Mouse (Mus musculus) midbrain, embryonic 15.5 days (tissue): ENCODE results near the gene Mitf. TPM values are rescaled to one million over a fixed set of nuclear protein-coding genes. Genes with fewer than 3 reads are reported as not detected.

Experiments
- ATAC-seq: fragments of 200-750 bp; cut with Nextera tagmentation; replicated peaks from 2 replicates; pipeline ENCODE4 v1.8.0; 2017; ENCODE audit warnings: moderate TSS enrichment
- H3K27ac ChIP-seq: fragments of 300-500 bp; sonication (generic); 2 replicates; pipeline ENCODE4 v1.5.1; 2015; ENCODE audit warnings: mild to moderate bottlenecking, inconsistent platforms
- H3K27me3 ChIP-seq: fragments of 300-500 bp; sonication (generic); replicated peaks from 2 replicates; pipeline ENCODE4 v1.6.1; 2015; ENCODE audit warnings: inconsistent platforms
- H3K36me3 ChIP-seq: fragments of 300-500 bp; sonication (generic); replicated peaks from 2 replicates; pipeline ENCODE4 v1.6.1; 2015; ENCODE audit warnings: inconsistent platforms
- H3K4me1 ChIP-seq: fragments of 300-500 bp; sonication (generic); 2 replicates; pipeline ENCODE4 v1.6.1; 2015; ENCODE audit warnings: inconsistent platforms
- H3K4me2 ChIP-seq: fragments of 300-500 bp; sonication (generic); 2 replicates; pipeline ENCODE4 v1.6.1; 2015; ENCODE audit warnings: inconsistent platforms, mild to moderate bottlenecking, moderate library complexity
- H3K4me3 ChIP-seq: fragments of 300-500 bp; sonication (generic); 2 replicates; pipeline ENCODE4 v1.5.1; 2015; ENCODE audit warnings: mild to moderate bottlenecking, inconsistent platforms
- H3K9ac ChIP-seq: fragments of 300-500 bp; sonication (generic); 2 replicates; pipeline ENCODE4 v1.6.1; 2015; ENCODE audit warnings: mild to moderate bottlenecking, inconsistent platforms
- H3K9me3 ChIP-seq: fragments of 300-500 bp; sonication (generic); 2 replicates; pipeline ENCODE4 v1.6.1; 2016; ENCODE audit warnings: inconsistent platforms
- WGBS: fragments of 180-500 bp; shearing (Covaris S2); methylation state at CpG from one replicate; pipeline ENCODE4 v1.1.7; 2015; ENCODE audit warnings: mixed read lengths; 5-methylcytosine and 5-hydroxymethylcytosine counted together
- polyA plus RNA-seq: library from polyadenylated mRNA; unstranded; fragments of >200 nt; fragmentation: Nextera tagmentation; extraction: Ambion mirVana; gene quantifications from 2 replicates; pipeline ENCODE4 v1.2.1, GENCODE M21; 2015

The Mitf gene
- polyA plus RNA-seq, 1 experiment from 2014 or later, result 1.1 TPM

- 91% methylated on average over 7 of the region's 7 CpGs for WGBS
- Histone ChIP-seq H3K4me1 (no peaks in the 10 kb centered on the region), H3K36me3 (no peaks in the 10 kb centered on the region), H3K4me3 (no peak overlapping the region), H3K9ac (no peak overlapping the region), H3K4me2 (no peak overlapping the region), H3K27me3 (no peaks in the 10 kb centered on the region), H3K27ac (no peak overlapping the region), H3K9me3 (no peaks in the 10 kb centered on the region)
- ATAC-seq, result no peak
Measured at GRCm38 (mm10) chr6:97866575-97866974, 59.7 kb downstream of the Mitf start.

DNA sequence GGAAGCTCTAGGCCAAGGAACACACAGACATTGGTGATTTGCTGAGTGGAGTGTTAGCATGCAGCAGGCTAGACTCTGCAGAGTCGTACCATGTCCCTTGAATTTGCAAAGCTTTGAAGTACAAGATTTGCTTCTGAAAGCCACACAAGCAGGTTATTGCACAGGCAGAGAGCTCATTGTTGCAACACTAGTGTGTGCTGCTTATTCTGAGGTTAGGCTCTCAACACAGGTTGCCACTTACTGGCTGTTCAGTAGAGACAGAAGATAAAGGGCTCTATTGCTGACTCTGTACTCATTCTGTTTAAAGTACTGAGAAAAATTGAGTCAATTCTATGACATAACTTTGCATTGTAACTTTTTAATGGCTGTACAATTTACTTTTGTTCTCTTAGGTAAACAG lies 61.2 kb downstream of the Mitf start:
- 74% methylated on average over 1 of the region's 1 CpGs for WGBS
- no peak for ATAC-seq
- H3K36me3 ChIP-seq, result no peaks in the 10 kb centered on the region
- no peaks in the 10 kb centered on the region for H3K27me3 ChIP-seq
- no peak overlapping the region for H3K4me2 ChIP-seq
- H3K9me3 ChIP-seq, result no peaks in the 10 kb centered on the region
- H3K9ac ChIP-seq, result no peak overlapping the region
- H3K27ac ChIP-seq, result no peak overlapping the region
- H3K4me1 ChIP-seq, result no peaks in the 10 kb centered on the region
- no peak overlapping the region for H3K4me3 ChIP-seq

- H3K9ac ChIP-seq, result no peak overlapping the region
- H3K36me3 ChIP-seq, result no peaks in the 10 kb centered on the region
- ATAC-seq, result no peak
- no peaks in the 10 kb centered on the region for H3K9me3 ChIP-seq
- H3K27ac ChIP-seq, result no peak overlapping the region
- no peaks in the 10 kb centered on the region for H3K27me3 ChIP-seq
- 82% methylated on average over 4 of the region's 4 CpGs for WGBS
- no peak overlapping the region for H3K4me2 ChIP-seq
- H3K4me1 ChIP-seq, result no peaks in the 10 kb centered on the region
- no peak overlapping the region for H3K4me3 ChIP-seq
Measured at GRCm38 (mm10) chr6:97869953-97870352, 63.1 kb downstream of the Mitf start.

DNA sequence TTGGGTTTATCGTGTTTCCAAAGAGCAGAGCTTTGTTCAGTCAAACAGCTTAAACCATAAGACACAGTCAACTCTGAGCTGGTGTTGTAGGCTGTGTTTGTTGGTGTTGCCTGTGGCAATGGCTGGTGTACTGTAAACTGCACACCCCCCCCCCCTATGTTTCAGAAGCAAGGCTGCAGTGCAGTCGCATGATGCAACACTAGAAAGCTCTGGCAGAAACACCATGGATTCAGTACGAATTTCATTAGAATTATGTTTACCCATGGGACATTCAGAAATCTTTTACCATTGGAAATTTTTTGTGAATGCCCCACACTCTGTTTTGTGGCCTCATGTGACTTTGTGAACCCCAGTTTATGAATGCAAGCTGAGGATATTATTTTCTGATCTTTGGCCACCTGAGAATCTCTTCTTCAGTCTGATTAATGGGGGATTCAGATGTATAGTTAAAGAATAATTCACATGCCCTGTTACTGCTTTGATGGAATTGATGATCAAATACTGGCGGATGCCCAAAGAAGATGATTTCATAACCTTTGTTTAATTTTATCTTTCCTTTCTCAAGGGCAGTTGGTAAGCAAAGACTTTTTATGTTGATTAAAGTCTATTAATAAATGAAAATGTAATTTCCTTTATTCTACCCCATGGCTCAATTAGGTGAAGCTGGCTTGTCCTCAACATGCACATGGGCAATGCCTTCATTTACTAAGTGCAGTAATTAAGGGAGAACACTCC lies 64.6 kb downstream of the Mitf start:
- Histone ChIP-seq H3K4me3 (no peak overlapping the region), H3K9me3 (no peaks in the 10 kb centered on the region), H3K9ac (no peak overlapping the region), H3K27me3 (no peaks in the 10 kb centered on the region), H3K36me3 (no peaks in the 10 kb centered on the region), H3K27ac (no peak overlapping the region), H3K4me2 (no peak overlapping the region), H3K4me1 (no peaks in the 10 kb centered on the region)
- WGBS, result 90% methylated on average over 4 of the region's 4 CpGs
- no peak for ATAC-seq

- no peak for ATAC-seq
- Histone ChIP-seq H3K4me1 (no peaks in the 10 kb centered on the region), H3K4me2 (no peak overlapping the region), H3K9me3 (no peaks in the 10 kb centered on the region), H3K27me3 (no peaks in the 10 kb centered on the region), H3K4me3 (no peak overlapping the region), H3K9ac (no peak overlapping the region), H3K27ac (no peak overlapping the region), H3K36me3 (no peaks in the 10 kb centered on the region)
- WGBS, result 90% methylated on average over 2 of the region's 2 CpGs
Measured at GRCm38 (mm10) chr6:97873102-97873501, 66.2 kb downstream of the Mitf start.

GRCm38 (mm10) chr6:97876990-97877389 lies 70.1 kb downstream of the Mitf start:
- Histone ChIP-seq H3K4me3 (no peak overlapping the region), H3K9ac (no peak overlapping the region), H3K4me1 (no peaks in the 10 kb centered on the region), H3K27ac (no peak overlapping the region), H3K4me2 (no peak overlapping the region), H3K9me3 (no peaks in the 10 kb centered on the region), H3K36me3 (no peaks in the 10 kb centered on the region), H3K27me3 (no peaks in the 10 kb centered on the region)
- WGBS, result 83% methylated on average over 2 of the region's 2 CpGs
- ATAC-seq, result no peak

DNA sequence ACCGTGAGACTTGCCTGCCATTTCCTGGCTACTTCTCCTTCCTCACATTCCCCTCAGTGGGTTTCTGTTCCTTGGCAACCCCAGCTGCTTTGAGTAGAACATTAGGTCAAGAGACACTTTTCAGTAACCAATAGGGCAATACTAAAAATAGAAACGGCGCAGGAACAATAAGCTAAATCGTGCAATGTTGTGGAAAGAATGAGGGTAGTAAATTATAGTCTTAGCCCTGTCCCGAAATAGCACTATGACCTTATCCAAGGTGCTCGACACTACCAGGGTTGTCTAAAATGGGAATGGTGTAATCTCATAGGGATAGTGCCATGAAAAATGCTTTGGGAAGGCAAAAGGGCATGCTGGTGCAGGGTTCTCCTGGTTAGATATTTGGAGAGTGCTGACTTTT lies 70.6 kb downstream of the Mitf start:
- Histone ChIP-seq H3K4me2 (no peak overlapping the region), H3K9ac (no peak overlapping the region), H3K4me3 (no peak overlapping the region), H3K27me3 (no peaks in the 10 kb centered on the region), H3K9me3 (no peaks in the 10 kb centered on the region), H3K36me3 (no peaks in the 10 kb centered on the region), H3K4me1 (no peaks in the 10 kb centered on the region), H3K27ac (no peak overlapping the region)
- WGBS, result 76% methylated on average over 6 of the region's 6 CpGs
- ATAC-seq, result no peak

GRCm38 (mm10) chr6:97880363-97880762 lies 73.5 kb downstream of the Mitf start:
- Histone ChIP-seq H3K4me2 (no peak overlapping the region), H3K27me3 (no peaks in the 10 kb centered on the region), H3K4me1 (no peaks in the 10 kb centered on the region), H3K4me3 (no peak overlapping the region), H3K27ac (no peak overlapping the region), H3K36me3 (no peaks in the 10 kb centered on the region), H3K9ac (no peak overlapping the region), H3K9me3 (no peaks in the 10 kb centered on the region)
- 87% methylated on average over 5 of the region's 5 CpGs for WGBS
- no peak for ATAC-seq

DNA sequence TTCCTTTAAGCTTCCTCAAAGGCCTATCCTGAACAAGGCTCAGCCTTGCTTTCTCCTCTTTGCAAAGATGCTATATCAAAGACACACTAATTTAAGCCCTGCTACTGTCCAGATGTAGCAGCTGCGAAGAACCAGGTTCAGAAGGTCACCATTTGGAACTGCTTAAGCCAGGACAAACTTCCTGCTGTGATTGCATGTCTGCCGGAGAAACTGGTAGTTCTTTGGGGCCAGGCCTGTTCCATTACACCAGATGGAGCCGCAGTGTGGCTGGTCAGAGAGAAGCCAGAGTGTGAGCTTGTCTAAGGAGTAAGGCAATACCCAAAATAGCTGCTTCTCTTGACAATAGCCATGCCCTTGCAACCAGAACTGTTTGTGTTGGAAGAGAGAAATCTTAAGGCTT lies 75.1 kb downstream of the Mitf start:
- 66% methylated on average over 3 of the region's 3 CpGs for WGBS
- H3K9me3 ChIP-seq, result no peaks in the 10 kb centered on the region
- ATAC-seq, result no peak

GRCm38 (mm10) chr6:97882931-97883330 lies 76.1 kb downstream of the Mitf start:
- Histone ChIP-seq H3K4me2 (no peak overlapping the region), H3K4me1 (no peaks in the 10 kb centered on the region), H3K9ac (no peak overlapping the region), H3K27ac (no peak overlapping the region), H3K36me3 (no peaks in the 10 kb centered on the region), H3K27me3 (no peaks in the 10 kb centered on the region), H3K4me3 (no peak overlapping the region), H3K9me3 (no peaks in the 10 kb centered on the region)
- ATAC-seq, result no peak
- 89% methylated on average over 8 of the region's 8 CpGs for WGBS

More for the DNA sequence above, 75.1 kb downstream of the Mitf start:
- no peaks in the 10 kb centered on the region for H3K27me3 ChIP-seq
- no peak overlapping the region for H3K4me2 ChIP-seq
- no peaks in the 10 kb centered on the region for H3K4me1 ChIP-seq
- no peak overlapping the region for H3K27ac ChIP-seq
- no peak overlapping the region for H3K4me3 ChIP-seq
- no peaks in the 10 kb centered on the region for H3K36me3 ChIP-seq
- no peak overlapping the region for H3K9ac ChIP-seq

DNA sequence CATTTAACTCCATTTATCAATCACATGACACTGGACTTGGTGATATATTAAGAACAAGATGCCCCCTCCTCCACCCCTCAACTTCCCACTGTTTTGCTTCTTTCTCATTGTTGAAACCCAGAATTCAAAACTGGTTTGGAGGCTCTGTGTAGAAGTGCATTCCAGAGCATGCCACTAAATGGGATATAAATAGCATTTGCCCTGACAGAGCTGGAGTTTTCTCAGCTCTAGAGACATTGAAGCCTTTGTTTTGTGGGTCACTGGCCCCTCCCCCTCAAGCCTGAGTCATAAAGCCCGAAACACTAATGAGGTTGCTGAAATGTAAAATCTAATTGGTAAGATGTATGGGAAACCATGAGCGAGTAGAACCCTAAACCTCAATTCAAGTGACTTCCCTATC lies 76.6 kb downstream of the Mitf start:
- H3K27me3 ChIP-seq, result no peaks in the 10 kb centered on the region
- WGBS, result 61% methylated on average over 2 of the region's 2 CpGs
- no peak overlapping the region for H3K27ac ChIP-seq
- H3K4me1 ChIP-seq, result no peaks in the 10 kb centered on the region
- H3K9me3 ChIP-seq, result no peaks in the 10 kb centered on the region
- H3K9ac ChIP-seq, result no peak overlapping the region
- H3K36me3 ChIP-seq, result no peaks in the 10 kb centered on the region
- no peak overlapping the region for H3K4me3 ChIP-seq
- ATAC-seq, result no peak
- no peak overlapping the region for H3K4me2 ChIP-seq

DNA sequence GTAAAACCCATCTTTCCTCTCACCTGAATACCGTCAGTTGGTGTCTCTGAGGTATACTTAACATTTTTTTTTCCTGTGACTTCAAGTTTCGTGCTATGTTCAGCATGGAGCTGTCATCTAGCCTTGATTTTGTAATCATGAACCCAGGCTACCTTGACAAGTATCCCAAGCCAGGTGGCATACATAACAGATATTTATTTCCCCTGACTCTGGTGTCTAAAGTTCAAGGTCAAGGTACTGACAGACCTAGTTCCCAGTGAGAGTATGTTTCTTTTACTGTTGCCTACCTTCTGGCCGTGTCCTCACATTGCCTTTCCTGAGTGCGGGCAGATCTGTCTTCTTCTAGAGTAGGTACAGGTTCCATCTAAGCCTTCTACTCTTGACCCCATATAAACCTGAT lies 78.1 kb downstream of the Mitf start:
- no peaks in the 10 kb centered on the region for H3K9me3 ChIP-seq
- no peak overlapping the region for H3K4me2 ChIP-seq
- H3K27ac ChIP-seq, result no peak overlapping the region
- no peaks in the 10 kb centered on the region for H3K36me3 ChIP-seq
- no peaks in the 10 kb centered on the region for H3K4me1 ChIP-seq
- H3K4me3 ChIP-seq, result no peak overlapping the region
- no peak overlapping the region for H3K9ac ChIP-seq
- no peaks in the 10 kb centered on the region for H3K27me3 ChIP-seq
- WGBS, result 93% methylated on average over 4 of the region's 4 CpGs
- ATAC-seq, result no peak

- Histone ChIP-seq H3K9ac (no peak overlapping the region), H3K27me3 (no peaks in the 10 kb centered on the region), H3K4me3 (no peak overlapping the region), H3K36me3 (no peaks in the 10 kb centered on the region), H3K9me3 (no peaks in the 10 kb centered on the region), H3K27ac (no peak overlapping the region), H3K4me1 (no peaks in the 10 kb centered on the region), H3K4me2 (no peak overlapping the region)
- 83% methylated on average over 3 of the region's 3 CpGs for WGBS
- no peak for ATAC-seq
Measured at GRCm38 (mm10) chr6:97885606-97886005, 78.8 kb downstream of the Mitf start.
